Mouse (Mus musculus) thymus, adult 2 months (tissue): ENCODE results near the gene Smim8.

ENCODE experiments used
- CTCF ChIP-seq: fragments of 200-500 bp; IDR thresholded peaks from 2 replicates; pipeline ENCODE4 v1.5.1; 2012; ENCODE audit warnings: mild to moderate bottlenecking, control low read depth, low read length, moderate library complexity, borderline replicate concordance; ENCODE audit not compliant: control insufficient read depth, poor library complexity, insufficient read depth; ENCODE audit errors: extremely low read depth
- POLR2A ChIP-seq: fragments of 200-500 bp; IDR thresholded peaks from 2 replicates; pipeline ENCODE4 v1.6.1; 2012; ENCODE audit warnings: mild to moderate bottlenecking, low read length, control low read depth, moderate library complexity; ENCODE audit not compliant: control insufficient read depth, poor library complexity, insufficient read depth; ENCODE audit errors: extremely low read depth

GRCm38 (mm10) chr4:34771652-34772371 lies 6.4 kb downstream of the Smim8 start:
- TF ChIP-seq POLR2A (no peak), CTCF (no peak)
